Mouse (Mus musculus): Measurements from ENCODE around the gene Zfp1. TPM values are rescaled to one million over a fixed set of nuclear protein-coding genes. Genes with fewer than 3 reads are reported as not detected.
A peak's percentile ranks its signal among the peaks of the same experiment; 100 is the strongest.

The Zfp1 gene
- polyA plus RNA-seq, 1 experiment from 2014 or later, result 26.3 TPM

DNA sequence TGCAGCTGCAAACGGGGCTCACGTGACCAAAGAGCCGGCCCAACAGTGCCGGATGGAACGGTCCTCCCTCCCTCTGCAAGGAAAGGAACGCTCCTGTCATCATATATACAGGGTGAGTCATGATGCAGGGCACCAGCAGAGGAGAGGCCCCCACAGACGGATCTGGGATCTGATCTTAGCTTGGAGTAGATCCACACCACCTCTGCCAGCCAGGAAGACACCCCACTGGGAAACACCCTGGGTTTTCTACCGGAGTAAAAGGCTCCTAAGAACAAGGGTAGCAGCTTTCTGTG lies 16.7 kb upstream of the Zfp1 start:
- ATAC-seq (ENCODE audit: insufficient number of reproducible peaks, insufficient read depth, low FRiP score, low TSS enrichment), result no peak
- Histone ChIP-seq H3K4me3 (no peak overlapping the region), H3K4me1 (no peaks in the 10 kb centered on the region), H3K9ac (no peak overlapping the region), H3K27me3 (no peaks in the 10 kb centered on the region), H3K36me3 (peaks cover 27% of the 10 kb centered on the region), H3K27ac (no peak overlapping the region), H3K9me3 (no peaks in the 10 kb centered on the region), H3K4me2 (replicated peaks) (no peak overlapping the region)
- WGBS, result 78% methylated on average over 8 of the region's 8 CpGs

DNA sequence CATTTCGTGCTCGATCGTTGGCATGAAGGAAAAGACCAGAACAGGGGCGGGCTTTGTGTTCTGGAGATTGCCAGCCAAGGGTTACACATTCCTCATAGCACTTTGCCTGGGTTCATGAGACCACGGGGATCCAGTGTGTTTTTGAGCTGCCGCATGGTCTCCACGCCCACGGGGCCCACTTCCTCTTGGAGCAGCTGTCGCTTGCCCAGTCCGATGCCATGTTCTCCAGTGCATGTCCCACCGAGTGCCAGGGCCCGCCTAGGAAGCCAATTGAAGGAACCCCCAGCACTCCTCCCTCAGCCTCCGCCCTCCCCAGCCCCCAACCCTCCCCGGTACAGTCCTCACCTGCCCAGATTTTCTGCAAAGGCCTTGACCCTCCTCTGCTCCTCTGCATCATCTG lies 16.3 kb upstream of the Zfp1 start:
- no peak overlapping the region for H3K27ac ChIP-seq
- no peaks in the 10 kb centered on the region for H3K27me3 ChIP-seq
- ATAC-seq (ENCODE audit: insufficient number of reproducible peaks, insufficient read depth, low FRiP score, low TSS enrichment), result no peak
- H3K9me3 ChIP-seq, result no peaks in the 10 kb centered on the region
- H3K36me3 ChIP-seq, result peaks cover 22% of the 10 kb centered on the region
- no peaks in the 10 kb centered on the region for H3K4me1 ChIP-seq
- 94% methylated on average over 14 of the region's 14 CpGs for WGBS
- H3K9ac ChIP-seq, result no peak overlapping the region
- H3K4me3 ChIP-seq, result no peak overlapping the region
- no peak overlapping the region for H3K4me2 ChIP-seq (replicated peaks)

DNA sequence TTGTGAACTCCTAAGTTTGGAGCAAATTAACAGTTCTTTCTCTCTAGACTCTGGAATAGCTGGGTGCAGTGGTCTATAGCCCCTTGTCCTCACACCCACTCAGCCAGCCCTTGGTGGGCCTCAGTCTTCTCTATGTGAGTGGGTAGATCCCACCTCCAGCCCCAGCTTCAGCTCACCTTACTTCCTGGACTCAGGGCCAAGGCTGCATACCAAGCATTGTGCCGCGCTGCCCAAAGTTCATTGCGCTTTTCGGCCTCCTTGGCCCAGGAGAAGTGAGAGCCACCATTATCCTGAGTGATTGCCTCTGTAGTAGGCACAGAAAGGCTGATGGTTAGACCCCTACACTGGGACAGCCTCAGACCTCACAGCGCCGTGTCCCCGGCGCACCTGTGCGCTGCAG lies 15.3 kb upstream of the Zfp1 start:
- H3K4me1 ChIP-seq, result no peaks in the 10 kb centered on the region
- 96% methylated on average over 9 of the region's 9 CpGs for WGBS

DNA sequence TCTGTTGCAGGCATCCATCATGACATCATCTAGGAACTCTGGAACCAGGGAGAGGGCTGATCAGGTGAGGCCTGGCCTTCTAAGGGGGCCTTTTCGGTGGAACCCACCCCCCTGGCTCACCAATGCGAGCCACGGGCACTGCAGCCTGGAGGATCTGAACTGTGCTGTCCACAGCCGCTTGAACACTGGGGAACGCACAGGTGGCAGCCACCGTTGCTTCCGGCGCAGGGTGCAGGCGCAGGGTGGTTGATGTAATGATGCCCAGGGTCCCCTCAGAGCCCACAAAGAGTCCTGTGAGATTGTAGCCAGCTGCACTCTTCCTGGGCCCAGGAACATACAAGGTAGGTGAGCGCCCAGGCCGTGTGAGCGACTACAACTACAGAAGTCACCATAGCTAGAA lies 14.8 kb upstream of the Zfp1 start:
- 95% methylated on average over 12 of the region's 12 CpGs for WGBS
- Histone ChIP-seq H3K9ac (no peak overlapping the region), H3K4me3 (no peak overlapping the region), H3K27ac (no peak overlapping the region), H3K4me2 (replicated peaks) (no peak overlapping the region), H3K27me3 (no peaks in the 10 kb centered on the region), H3K36me3 (peaks cover 11% of the 10 kb centered on the region), H3K4me1 (no peaks in the 10 kb centered on the region), H3K9me3 (no peaks in the 10 kb centered on the region)
- no peak for ATAC-seq (ENCODE audit: insufficient number of reproducible peaks, insufficient read depth, low FRiP score, low TSS enrichment)

More for the DNA sequence above, 15.3 kb upstream of the Zfp1 start:
- no peak overlapping the region for H3K27ac ChIP-seq
- no peaks in the 10 kb centered on the region for H3K9me3 ChIP-seq
- H3K4me3 ChIP-seq, result no peak overlapping the region
- H3K36me3 ChIP-seq, result peaks cover 13% of the 10 kb centered on the region
- no peak overlapping the region for H3K4me2 ChIP-seq (replicated peaks)
- ATAC-seq (ENCODE audit: insufficient number of reproducible peaks, insufficient read depth, low FRiP score, low TSS enrichment), result no peak
- H3K27me3 ChIP-seq, result no peaks in the 10 kb centered on the region
- no peak overlapping the region for H3K9ac ChIP-seq

DNA sequence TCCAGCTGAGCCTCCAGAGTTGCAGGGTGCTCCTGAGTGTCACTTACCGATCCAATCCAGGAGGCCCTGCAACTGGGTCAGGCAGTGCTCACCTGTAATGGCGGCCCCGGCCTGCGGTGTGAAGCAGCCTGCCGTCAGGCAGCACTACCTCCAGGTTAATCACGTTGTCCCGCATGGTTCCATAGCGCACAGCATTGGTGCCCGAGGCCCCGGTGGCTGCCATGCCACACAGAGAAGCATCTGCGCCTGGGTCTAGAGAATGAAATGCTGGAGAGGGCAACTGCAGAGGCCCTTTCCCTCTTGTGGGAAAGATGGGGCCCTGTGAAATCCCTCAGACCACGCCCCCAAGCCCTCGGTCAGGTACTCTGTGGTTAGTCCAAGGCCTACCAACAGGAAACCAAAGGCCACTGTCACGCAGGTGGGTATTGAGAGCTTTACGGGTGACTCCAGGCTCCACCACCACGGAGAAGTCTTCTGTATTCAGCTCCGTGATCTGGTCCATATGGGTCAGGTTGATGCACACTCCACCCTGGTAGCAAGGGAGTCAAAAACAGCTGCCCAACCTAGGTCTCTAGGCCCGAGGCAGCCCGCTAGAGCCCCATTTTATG lies 14.2 kb upstream of the Zfp1 start:
- no peak for ATAC-seq (ENCODE audit: insufficient number of reproducible peaks, insufficient read depth, low FRiP score, low TSS enrichment)
- H3K27me3 ChIP-seq, result no peaks in the 10 kb centered on the region
- H3K4me1 ChIP-seq, result no peaks in the 10 kb centered on the region
- H3K4me2 ChIP-seq (replicated peaks), result no peak overlapping the region
- peaks cover 11% of the 10 kb centered on the region; the same call in 1 of the 2 replicates for H3K36me3 ChIP-seq
- H3K9me3 ChIP-seq, result no peaks in the 10 kb centered on the region
- 88% methylated on average over 19 of the region's 19 CpGs for WGBS
- no peak overlapping the region for H3K9ac ChIP-seq
- H3K4me3 ChIP-seq, result no peak overlapping the region
- H3K27ac ChIP-seq, result no peak overlapping the region

DNA sequence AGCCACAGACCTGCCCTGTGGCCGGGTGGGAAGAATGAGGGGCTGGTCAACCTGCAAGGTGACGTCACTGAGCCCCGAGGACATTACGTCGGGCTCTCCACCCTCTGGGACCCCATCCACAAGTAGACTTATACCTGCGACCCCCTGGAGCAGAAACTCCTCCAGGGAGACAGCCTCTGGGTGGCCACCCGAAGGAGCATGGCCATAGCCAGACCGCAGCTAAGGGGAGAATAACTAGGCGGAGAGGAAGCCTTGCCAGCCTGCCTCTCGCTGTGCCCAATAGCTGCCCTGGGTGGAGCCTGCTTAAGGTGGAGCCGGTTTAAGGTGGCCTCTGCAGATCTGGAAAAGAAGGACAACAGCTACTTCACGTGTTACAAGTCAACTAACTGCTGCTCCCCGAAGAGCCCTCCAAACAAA lies 13.1 kb upstream of the Zfp1 start, which contains the start of gene Ldhd:
Ldhd (minus strand) TSS at position 270 of the 417 bp plus-strand sequence.
- Histone ChIP-seq H3K27me3 (no peaks in the 10 kb centered on the region), H3K36me3 (peaks cover 8% of the 10 kb centered on the region; the same call in 1 of the 2 replicates), H3K4me2 (replicated peaks) (peak within 1 kb of the TSS; percentile 42), H3K9ac (no peak within 1 kb of the TSS), H3K27ac (no peak within 1 kb of the TSS), H3K9me3 (no peaks in the 10 kb centered on the region), H3K4me3 (peak within 1 kb of the TSS; percentile 16; the same call in 1 of the 2 replicates), H3K4me1 (no peaks in the 10 kb centered on the region)
- 27% methylated on average over 13 of the region's 13 CpGs for WGBS
- ATAC-seq (ENCODE audit: insufficient number of reproducible peaks, insufficient read depth, low FRiP score, low TSS enrichment), result no peak

DNA sequence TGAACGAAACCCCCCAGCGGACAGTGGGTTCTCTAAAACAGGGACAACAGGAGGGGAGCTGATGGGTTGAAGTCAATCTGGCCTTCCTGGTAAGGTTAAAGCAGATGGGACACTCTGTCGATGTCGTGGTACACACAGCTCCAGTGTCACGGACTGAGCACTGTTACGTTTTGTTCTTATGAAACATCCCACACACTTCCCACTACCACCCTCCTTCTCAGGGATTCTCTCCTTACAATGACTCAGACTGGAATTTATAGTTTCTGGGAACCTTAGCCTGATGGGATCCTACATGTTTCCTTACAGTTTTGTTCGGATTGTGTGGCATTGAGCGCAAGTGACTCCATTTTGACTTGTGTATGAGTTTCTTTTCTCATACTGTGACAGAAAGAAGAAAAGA lies 11.6 kb upstream of the Zfp1 start:
- no peaks in the 10 kb centered on the region for H3K27me3 ChIP-seq
- H3K4me1 ChIP-seq, result no peaks in the 10 kb centered on the region
- no peak overlapping the region for H3K4me2 ChIP-seq (replicated peaks)
- WGBS, result 92% methylated on average over 8 of the region's 8 CpGs
- ATAC-seq (ENCODE audit: insufficient number of reproducible peaks, insufficient read depth, low FRiP score, low TSS enrichment), result no peak
- no peak overlapping the region for H3K9ac ChIP-seq
- H3K4me3 ChIP-seq, result no peak overlapping the region
- H3K9me3 ChIP-seq, result no peaks in the 10 kb centered on the region
- peaks cover 8% of the 10 kb centered on the region; the same call in 1 of the 2 replicates for H3K36me3 ChIP-seq
- no peak overlapping the region for H3K27ac ChIP-seq

DNA sequence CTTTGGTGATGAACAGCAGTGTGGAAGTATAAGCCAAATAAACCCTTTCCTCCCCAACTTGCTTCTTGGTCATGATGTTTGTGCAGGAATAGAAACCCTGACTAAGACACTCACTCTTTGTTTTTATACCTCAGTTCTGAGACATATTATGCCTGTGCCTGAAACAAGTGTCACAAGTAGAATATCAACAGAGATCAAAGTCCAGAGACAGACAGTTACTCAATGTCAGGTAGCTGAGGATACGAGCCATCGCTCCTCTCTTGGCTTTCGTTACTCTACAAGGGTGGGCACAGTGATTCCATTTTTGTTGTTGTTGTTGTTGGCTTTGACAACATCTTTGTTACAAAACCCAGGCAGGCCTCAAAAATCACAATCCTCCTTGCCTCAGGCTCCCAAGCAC lies 10.2 kb upstream of the Zfp1 start:
- H3K9me3 ChIP-seq, result no peaks in the 10 kb centered on the region
- H3K36me3 ChIP-seq, result peaks cover 6% of the 10 kb centered on the region; the same call in 1 of the 2 replicates
- no peaks in the 10 kb centered on the region for H3K27me3 ChIP-seq
- 95% methylated on average over 3 of the region's 3 CpGs for WGBS
- H3K9ac ChIP-seq, result no peak overlapping the region
- ATAC-seq (ENCODE audit: insufficient number of reproducible peaks, insufficient read depth, low FRiP score, low TSS enrichment), result no peak
- no peaks in the 10 kb centered on the region for H3K4me1 ChIP-seq
- no peak overlapping the region for H3K4me2 ChIP-seq (replicated peaks)
- no peak overlapping the region for H3K4me3 ChIP-seq
- no peak overlapping the region for H3K27ac ChIP-seq

DNA sequence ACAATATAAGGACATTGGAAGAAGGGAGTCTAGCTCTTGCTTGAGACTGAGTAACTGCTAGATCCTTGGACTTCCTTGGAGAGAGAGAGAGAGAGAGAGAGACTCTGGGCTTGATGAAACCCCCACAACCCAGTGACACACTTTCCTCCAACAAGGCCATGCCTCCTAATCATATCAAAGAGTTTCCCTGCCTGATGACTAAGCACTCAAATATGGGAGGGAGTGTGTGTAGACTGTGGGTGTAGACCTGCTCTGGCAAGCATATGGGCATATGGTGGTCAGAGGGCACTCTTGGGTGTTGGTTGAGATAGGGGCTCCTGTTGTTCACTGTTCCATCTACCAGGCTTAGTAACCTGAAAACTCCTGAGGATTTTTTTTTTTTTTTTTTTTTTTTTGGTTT lies 5.1 kb upstream of the Zfp1 start:
- ATAC-seq (ENCODE audit: insufficient number of reproducible peaks, insufficient read depth, low FRiP score, low TSS enrichment), result no peak
- no peaks in the 10 kb centered on the region for H3K27me3 ChIP-seq
- no peaks in the 10 kb centered on the region for H3K9me3 ChIP-seq
- peaks cover 7% of the 10 kb centered on the region; the same call in 1 of the 2 replicates for H3K4me1 ChIP-seq
- H3K4me3 ChIP-seq, result no peak overlapping the region
- H3K36me3 ChIP-seq, result no peaks in the 10 kb centered on the region
- H3K27ac ChIP-seq, result no peak overlapping the region
- H3K4me2 ChIP-seq (replicated peaks), result no peak overlapping the region
- H3K9ac ChIP-seq, result no peak overlapping the region

DNA sequence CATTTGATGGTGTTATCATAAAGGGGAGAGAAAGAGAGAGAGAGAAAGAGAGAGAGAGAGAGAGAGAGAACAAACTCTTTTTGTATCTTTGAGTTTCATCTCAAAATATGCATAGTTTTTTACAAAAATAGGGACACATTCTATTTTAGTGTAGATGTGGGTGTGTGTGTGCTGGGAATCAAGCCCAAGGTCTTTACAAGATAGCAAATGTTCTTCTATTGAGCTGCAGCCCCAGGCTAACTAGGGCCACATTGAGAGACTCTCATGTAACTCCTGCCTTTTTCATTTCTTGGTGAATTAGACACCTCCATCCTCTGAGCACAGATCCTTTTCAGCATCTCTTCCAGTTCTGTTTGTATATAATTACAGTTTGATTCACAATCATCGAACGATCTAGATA lies 2.1 kb upstream of the Zfp1 start:
- 92% methylated on average over 2 of the region's 2 CpGs for WGBS
- Histone ChIP-seq H3K9me3 (no peaks in the 10 kb centered on the region), H3K27ac (no peak overlapping the region)

DNA sequence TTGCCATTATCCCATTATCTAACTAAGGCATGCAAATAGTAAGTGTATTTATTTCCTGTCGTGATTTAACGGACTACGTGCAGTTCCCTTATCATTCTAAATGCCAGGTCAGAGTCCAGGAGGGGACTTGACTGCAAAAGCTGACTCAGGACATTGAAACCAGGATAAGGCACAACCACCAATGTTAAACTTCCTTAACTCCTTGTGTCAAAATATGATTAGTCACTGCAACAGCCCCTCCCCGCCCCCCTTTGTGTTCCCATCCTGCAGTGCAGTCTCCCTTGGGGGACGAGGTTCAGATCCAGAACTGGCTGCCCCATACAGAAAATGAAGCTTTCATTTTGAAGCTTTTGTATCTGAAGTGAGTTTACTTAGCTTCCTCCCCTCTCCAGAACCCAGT lies 705 bp upstream of the Zfp1 start:
- Histone ChIP-seq H3K36me3 (no peaks in the 10 kb centered on the region), H3K27ac (peak overlapping the region; percentile 79), H3K9ac (peak overlapping the region; percentile 40), H3K4me2 (replicated peaks) (peak overlapping the region; percentile 52), H3K9me3 (no peaks in the 10 kb centered on the region), H3K4me3 (peak overlapping the region; percentile 78), H3K27me3 (no peaks in the 10 kb centered on the region), H3K4me1 (peaks cover 7% of the 10 kb centered on the region; the same call in 1 of the 2 replicates)
- ATAC-seq (ENCODE audit: insufficient number of reproducible peaks, insufficient read depth, low FRiP score, low TSS enrichment), result no peak
- WGBS, result 62% methylated on average over 5 of the region's 5 CpGs

More for the DNA sequence above, 2.1 kb upstream of the Zfp1 start:
- ATAC-seq (ENCODE audit: insufficient number of reproducible peaks, insufficient read depth, low FRiP score, low TSS enrichment), result no peak
- H3K27me3 ChIP-seq, result no peaks in the 10 kb centered on the region
- H3K4me3 ChIP-seq, result no peak overlapping the region
- no peak overlapping the region for H3K9ac ChIP-seq
- no peaks in the 10 kb centered on the region for H3K36me3 ChIP-seq
- H3K4me1 ChIP-seq, result peaks cover 7% of the 10 kb centered on the region; the same call in 1 of the 2 replicates
- no peak overlapping the region for H3K4me2 ChIP-seq (replicated peaks)

DNA sequence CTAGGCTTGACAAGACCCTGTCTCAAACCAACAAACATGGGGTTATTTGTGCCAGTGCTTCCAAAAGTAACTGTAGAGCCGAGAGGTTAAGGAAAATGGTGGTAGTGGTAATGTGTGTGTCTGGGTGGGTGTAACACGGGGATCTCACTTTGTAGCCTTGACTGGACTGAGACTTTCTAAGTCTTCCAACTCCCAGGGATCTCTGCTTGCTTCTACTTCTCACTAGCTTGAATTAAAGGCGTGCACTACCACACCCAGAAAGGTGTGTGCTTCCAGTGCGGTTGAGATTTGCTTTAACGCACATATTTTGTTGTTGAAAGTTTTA lies 300 bp upstream of the Zfp1 start:
- no peaks in the 10 kb centered on the region for H3K27me3 ChIP-seq
- no peaks in the 10 kb centered on the region for H3K9me3 ChIP-seq
- peak; percentile 43 for ATAC-seq (ENCODE audit: insufficient number of reproducible peaks, insufficient read depth, low FRiP score, low TSS enrichment)
- peak overlapping the region; percentile 78 for H3K4me3 ChIP-seq
- H3K36me3 ChIP-seq, result no peaks in the 10 kb centered on the region
- 9% methylated on average over 5 of the region's 5 CpGs for WGBS
- H3K27ac ChIP-seq, result peak overlapping the region; percentile 79
- peaks cover 7% of the 10 kb centered on the region; the same call in 1 of the 2 replicates for H3K4me1 ChIP-seq
- peak overlapping the region; percentile 40 for H3K9ac ChIP-seq
- peak overlapping the region; percentile 52 for H3K4me2 ChIP-seq (replicated peaks)
